Mouse (Mus musculus) bone marrow, adult 2 months (tissue): Measurements from ENCODE around the gene Fahd1.

Source experiments
- CTCF ChIP-seq: fragments of 200-500 bp; IDR thresholded peaks from 2 replicates; pipeline ENCODE4 v1.5.1; 2011; ENCODE audit warnings: low read length, control low read depth; ENCODE audit not compliant: control insufficient read depth, insufficient read depth
- POLR2A ChIP-seq: fragments of 200-500 bp; IDR thresholded peaks from 2 replicates; pipeline ENCODE4 v1.6.1; 2011; ENCODE audit warnings: low read depth, mild to moderate bottlenecking, control low read depth, low read length, borderline replicate concordance; ENCODE audit not compliant: control insufficient read depth

- TF ChIP-seq CTCF (no peak), POLR2A (no peak)
Measured at GRCm38 (mm10) chr17:24819469-24819868, 30.7 kb downstream of the Fahd1 start.
